Mouse (Mus musculus) lung, embryonic 16.5 days (tissue): ENCODE results near the gene Klhl26. TPM values are rescaled to one million over a fixed set of nuclear protein-coding genes. Genes with fewer than 3 reads are reported as not detected.

ENCODE experiments used
- ATAC-seq: fragments of 200-750 bp; cut with Nextera tagmentation; 2 replicates; pipeline ENCODE4 v1.8.0; 2017; ENCODE audit warnings: low read depth, mild to moderate bottlenecking, moderate library complexity
- H3K27ac ChIP-seq: fragments of 300-500 bp; sonication (generic); 2 replicates; pipeline ENCODE4 v1.5.1; 2014; ENCODE audit warnings: mild to moderate bottlenecking, control low read depth, low read length
- H3K27me3 ChIP-seq: fragments of 300-500 bp; sonication (generic); 2 replicates; pipeline ENCODE4 v1.6.1; 2014; ENCODE audit warnings: low read depth, low read length, mixed read lengths; ENCODE audit not compliant: control insufficient read depth, insufficient read depth
- H3K36me3 ChIP-seq: fragments of 300-500 bp; sonication (generic); 2 replicates; pipeline ENCODE4 v1.6.1; 2014; ENCODE audit warnings: low read length; ENCODE audit not compliant: control insufficient read depth, insufficient read depth
- H3K4me1 ChIP-seq: fragments of 300-500 bp; sonication (generic); replicated peaks from 2 replicates; pipeline ENCODE4 v1.6.1; 2014; ENCODE audit warnings: low read length, mixed read lengths; ENCODE audit not compliant: control insufficient read depth, insufficient read depth
- H3K4me2 ChIP-seq: fragments of 300-500 bp; sonication (generic); 2 replicates; pipeline ENCODE4 v1.6.1; 2014; ENCODE audit warnings: low read depth, low read length, control low read depth
- H3K4me3 ChIP-seq: fragments of 300-500 bp; sonication (generic); 2 replicates; pipeline ENCODE4 v1.5.1; 2014; ENCODE audit warnings: mild to moderate bottlenecking, low read length, control low read depth
- H3K9ac ChIP-seq: fragments of 300-500 bp; sonication (generic); 2 replicates; pipeline ENCODE4 v1.6.1; 2014; ENCODE audit warnings: low read length, control low read depth
- H3K9me3 ChIP-seq: fragments of 300-500 bp; sonication (generic); 2 replicates; pipeline ENCODE4 v1.6.1; 2016; ENCODE audit warnings: low read length; ENCODE audit not compliant: control insufficient read depth
- WGBS: fragments of 180-500 bp; shearing (Covaris S2); extraction: QIAGEN DNeasy Blood & Tissue Kit; methylation state at CpG from one replicate; pipeline ENCODE4 v1.1.7; 2014; 5-methylcytosine and 5-hydroxymethylcytosine counted together
- polyA plus RNA-seq: library from polyadenylated mRNA; unstranded; fragments of >200 nt; fragmentation: Nextera tagmentation; extraction: Ambion mirVana; gene quantifications from 2 replicates; pipeline ENCODE4 v1.2.1, GENCODE M21; 2015

The Klhl26 gene
- polyA plus RNA-seq, 1 experiment from 2014 or later = 28.8 TPM

DNA sequence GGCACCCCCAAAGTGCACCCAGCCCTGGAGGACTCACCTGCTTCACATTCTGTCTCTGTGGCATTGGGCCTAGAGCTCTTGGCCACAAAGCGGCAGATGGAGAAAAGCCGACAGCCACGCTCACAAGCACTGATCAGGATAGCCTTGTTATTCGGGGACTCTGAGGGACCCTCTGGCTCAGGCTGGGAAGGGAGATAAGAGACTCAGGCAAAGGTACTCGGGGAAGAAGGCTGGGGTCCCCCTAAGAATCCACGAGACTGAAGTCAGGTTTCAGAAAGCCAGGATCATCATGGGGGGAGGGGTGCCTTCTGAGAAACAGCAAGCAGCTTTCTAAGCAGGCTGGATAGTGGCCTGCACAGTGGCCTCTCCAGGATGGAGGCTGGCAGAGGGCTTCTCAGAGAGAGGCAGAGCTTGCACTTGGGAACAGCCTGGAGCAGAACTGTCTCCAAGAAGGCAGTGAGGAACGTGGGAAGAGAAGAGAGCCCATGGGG lies 9.5 kb upstream of the Klhl26 start:
- Histone ChIP-seq H3K4me2 (no peak overlapping the region), H3K9me3 (no peaks in the 10 kb centered on the region), H3K4me3 (no peak overlapping the region), H3K27ac (no peak overlapping the region), H3K27me3 (peaks cover 59% of the 10 kb centered on the region), H3K36me3 (no peaks in the 10 kb centered on the region), H3K9ac (no peak overlapping the region), H3K4me1 (peaks cover 46% of the 10 kb centered on the region)
- no peak for ATAC-seq
- 49% methylated on average over 7 of the region's 7 CpGs for WGBS

- H3K4me1 ChIP-seq = peaks cover 20% of the 10 kb centered on the region
- no peaks in the 10 kb centered on the region for H3K9me3 ChIP-seq
- no peak overlapping the region for H3K9ac ChIP-seq
- no peaks in the 10 kb centered on the region for H3K36me3 ChIP-seq
- WGBS = 24% methylated on average over 2 of the region's 2 CpGs
- H3K27ac ChIP-seq = peak overlapping the region; percentile 84
- ATAC-seq = peak; percentile 87
- no peak overlapping the region for H3K4me2 ChIP-seq
- H3K27me3 ChIP-seq = peaks cover 32% of the 10 kb centered on the region
- no peak overlapping the region for H3K4me3 ChIP-seq
Observed at GRCm38 (mm10) chr8:70482943-70483342, 6.2 kb upstream of the Klhl26 start.

DNA sequence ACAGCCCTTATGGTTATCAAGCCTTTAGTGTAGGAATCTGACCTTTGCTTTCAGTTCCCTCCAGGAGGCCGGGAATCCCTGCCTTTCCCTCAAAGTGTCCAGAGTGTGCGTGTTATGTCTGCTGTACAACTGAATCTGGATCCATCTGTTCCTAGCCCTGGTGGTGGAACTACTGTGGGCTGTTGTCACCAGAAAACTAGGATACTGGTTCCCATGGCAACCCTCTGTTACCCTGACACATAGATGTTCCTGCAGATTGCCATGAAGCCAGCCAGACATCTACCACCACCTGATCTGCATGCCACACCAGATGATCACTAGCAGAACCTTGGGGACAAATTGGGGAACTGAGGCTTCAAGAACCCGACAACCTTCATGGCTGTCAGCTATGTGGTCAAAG lies 5.1 kb upstream of the Klhl26 start:
- Histone ChIP-seq H3K36me3 (no peaks in the 10 kb centered on the region), H3K4me1 (peaks cover 20% of the 10 kb centered on the region), H3K9me3 (no peaks in the 10 kb centered on the region), H3K27me3 (peaks cover 24% of the 10 kb centered on the region), H3K4me3 (no peak overlapping the region), H3K4me2 (no peak overlapping the region), H3K27ac (peak overlapping the region; percentile 83), H3K9ac (no peak overlapping the region)
- 68% methylated on average over 3 of the region's 3 CpGs for WGBS
- no peak for ATAC-seq

- Histone ChIP-seq H3K4me1 (peaks cover 20% of the 10 kb centered on the region), H3K9me3 (no peaks in the 10 kb centered on the region), H3K4me2 (peak overlapping the region; percentile 77), H3K27ac (peak overlapping the region; percentile 75), H3K4me3 (peak overlapping the region; percentile 69), H3K36me3 (no peaks in the 10 kb centered on the region), H3K27me3 (peaks cover 3% of the 10 kb centered on the region; the same call in 1 of the 2 replicates), H3K9ac (no peak overlapping the region; the same call in 1 of the 2 replicates)
- ATAC-seq = peak; percentile 37
- 2% methylated on average over 21 of the region's 21 CpGs for WGBS
Observed at GRCm38 (mm10) chr8:70477269-70477982, 658 bp upstream of the Klhl26 start.

- H3K27ac ChIP-seq = no peak overlapping the region
- ATAC-seq = no peak
- no peak overlapping the region for H3K9ac ChIP-seq
- 100% methylated on average over 7 of the region's 7 CpGs for WGBS
- no peaks in the 10 kb centered on the region for H3K36me3 ChIP-seq
- H3K4me2 ChIP-seq = no peak overlapping the region
- no peaks in the 10 kb centered on the region for H3K27me3 ChIP-seq
- peaks cover 41% of the 10 kb centered on the region for H3K4me1 ChIP-seq
- H3K9me3 ChIP-seq = no peaks in the 10 kb centered on the region
- H3K4me3 ChIP-seq = no peak overlapping the region
Observed at GRCm38 (mm10) chr8:70471856-70472255, 4.9 kb downstream of the Klhl26 start.

DNA sequence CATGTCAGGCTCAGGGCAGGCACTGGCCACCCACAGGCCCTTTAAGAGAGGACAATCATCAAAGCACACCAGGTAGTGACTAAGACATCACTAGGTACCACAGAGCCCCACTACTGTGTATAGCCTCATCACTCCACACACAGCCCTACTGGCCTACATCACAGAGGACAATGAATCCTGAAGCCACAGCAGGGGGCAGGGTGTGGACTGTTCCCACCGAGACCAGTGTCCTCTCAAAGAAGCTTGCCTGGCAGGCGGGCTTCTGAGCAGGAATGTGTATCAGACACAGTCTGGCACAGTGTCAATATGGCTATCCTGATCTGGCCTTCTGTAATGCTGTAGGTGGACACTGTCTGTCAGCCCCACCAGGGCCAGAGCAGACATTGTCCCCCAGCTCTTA lies 6.8 kb downstream of the Klhl26 start:
- peaks cover 7% of the 10 kb centered on the region; the same call in 1 of the 2 replicates for H3K36me3 ChIP-seq
- no peak for ATAC-seq
- no peak overlapping the region for H3K4me2 ChIP-seq
- H3K4me3 ChIP-seq = no peak overlapping the region
- WGBS = 52% methylated on average over 2 of the region's 2 CpGs
- H3K27me3 ChIP-seq = no peaks in the 10 kb centered on the region
- H3K9ac ChIP-seq = no peak overlapping the region
- H3K9me3 ChIP-seq = no peaks in the 10 kb centered on the region
- peaks cover 30% of the 10 kb centered on the region for H3K4me1 ChIP-seq
- H3K27ac ChIP-seq = no peak overlapping the region; the same call in 1 of the 2 replicates

DNA sequence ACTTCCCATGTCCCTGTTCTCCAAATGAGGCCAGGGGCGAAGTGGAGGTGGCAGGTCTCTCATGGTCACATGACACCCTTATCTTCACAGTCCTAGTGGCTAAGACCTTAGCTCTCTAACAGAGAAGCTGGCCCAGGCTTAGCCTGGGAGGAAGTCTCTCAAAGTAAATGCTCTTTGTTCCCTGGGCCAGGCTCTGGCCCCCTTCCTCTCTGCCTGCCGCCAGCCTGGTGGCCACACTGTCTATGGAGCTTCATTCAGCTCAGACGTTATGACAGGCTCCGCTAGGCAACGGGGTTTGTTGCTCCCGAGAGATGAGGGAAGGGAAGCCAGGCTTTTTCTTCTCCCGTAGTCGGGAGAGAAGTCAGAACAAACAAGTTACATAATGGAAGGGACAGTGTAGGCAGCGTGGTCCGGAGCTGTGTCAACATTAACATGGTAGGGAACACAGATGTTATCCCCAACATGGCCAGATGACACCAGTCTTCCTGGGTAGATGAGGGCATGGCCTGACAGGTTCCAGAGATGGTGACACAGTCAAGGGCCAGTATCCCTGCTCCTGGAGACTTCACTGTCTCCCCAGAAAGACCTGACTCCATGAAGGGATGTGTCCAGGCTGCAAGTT lies 7.4 kb downstream of the Klhl26 start:
- Histone ChIP-seq H3K4me1 (peaks cover 30% of the 10 kb centered on the region), H3K9ac (0 out of 2 replicates have a peak overlapping the region, but pooled peaks have one; percentile 2), H3K9me3 (no peaks in the 10 kb centered on the region), H3K27ac (peak overlapping the region; percentile 48), H3K4me3 (no peak overlapping the region), H3K4me2 (no peak overlapping the region), H3K27me3 (no peaks in the 10 kb centered on the region), H3K36me3 (peaks cover 7% of the 10 kb centered on the region; the same call in 1 of the 2 replicates)
- 33% methylated on average over 10 of the region's 10 CpGs for WGBS
- ATAC-seq = peak; percentile 70; the same call in 1 of the 2 replicates

GRCm38 (mm10) chr8:70468733-70469132 lies 8.0 kb downstream of the Klhl26 start:
- Histone ChIP-seq H3K9ac (no peak overlapping the region), H3K27ac (0 out of 2 replicates have a peak overlapping the region, but pooled peaks have one; percentile 48), H3K36me3 (peaks cover 7% of the 10 kb centered on the region; the same call in 1 of the 2 replicates), H3K4me1 (peaks cover 30% of the 10 kb centered on the region), H3K4me3 (no peak overlapping the region), H3K4me2 (no peak overlapping the region), H3K27me3 (no peaks in the 10 kb centered on the region), H3K9me3 (no peaks in the 10 kb centered on the region)
- ATAC-seq = peak; percentile 77
- WGBS = 66% methylated on average over 4 of the region's 4 CpGs

GRCm38 (mm10) chr8:70467907-70468306 lies 8.9 kb downstream of the Klhl26 start:
- Histone ChIP-seq H3K4me2 (no peak overlapping the region), H3K27ac (no peak overlapping the region), H3K9me3 (no peaks in the 10 kb centered on the region), H3K9ac (peak overlapping the region; percentile 33; the same call in 1 of the 2 replicates), H3K27me3 (no peaks in the 10 kb centered on the region), H3K4me1 (peaks cover 34% of the 10 kb centered on the region), H3K36me3 (peaks cover 7% of the 10 kb centered on the region; the same call in 1 of the 2 replicates), H3K4me3 (no peak overlapping the region)
- no peak for ATAC-seq
- 36% methylated on average over 1 of the region's 1 CpGs for WGBS
